Mouse (Mus musculus) heart, adult 2 months (tissue): ENCODE results near the gene Tgfb2.

Source experiments
- EP300 ChIP-seq: fragments of 200-500 bp; IDR thresholded peaks from 2 replicates; pipeline ENCODE4 v1.6.1; 2011; ENCODE audit warnings: low read depth, low read length, control low read depth; ENCODE audit not compliant: insufficient read depth
- POLR2A ChIP-seq: fragments of 200-500 bp; IDR thresholded peaks from 2 replicates; pipeline ENCODE4 v1.6.1; 2011; ENCODE audit warnings: mild to moderate bottlenecking, low read depth, low read length, control low read depth; ENCODE audit not compliant: insufficient read depth

GRCm38 (mm10) chr1:186703980-186704701, 1.6 kb downstream of the Tgfb2 start:
- TF ChIP-seq POLR2A, result no peak; the same call in 1 of the 2 replicates
- no peak for TF ChIP-seq EP300
